Mouse (Mus musculus): Measurements from ENCODE around the gene Gm21887.
A peak's percentile ranks its signal among the peaks of the same experiment; 100 is the strongest.
"Not testable (repeated sequence)": the region's sequence is repeated elsewhere in the genome, so short reads cannot be mapped to it uniquely, and the experiment has no call there.

The Gm21887 gene

GRCm38 (mm10) chrX:170010581-170011528, 1.4 kb downstream of the Gm21887 start:
- DNase-seq (ENCODE audit: low spot score in 2 of 2): peak; percentile 75 to 77

GRCm38 (mm10) chrX:170011529-170011879, 2.0 kb downstream of the Gm21887 start:
- not testable (repeated sequence) for DNase-seq (ENCODE audit: low spot score in 2 of 2)

- DNase-seq (ENCODE audit: low spot score in 2 of 2): not testable (repeated sequence)
Observed at GRCm38 (mm10) chrX:170013421-170013820, 4.0 kb downstream of the Gm21887 start.

GRCm38 (mm10) chrX:170014038-170014437, 4.6 kb downstream of the Gm21887 start:
- not testable (repeated sequence) for DNase-seq (ENCODE audit: low spot score in 2 of 2)

- not testable (repeated sequence) for DNase-seq (ENCODE audit: low spot score in 2 of 2)
Observed at GRCm38 (mm10) chrX:170015883-170016282, 6.4 kb downstream of the Gm21887 start.

GRCm38 (mm10) chrX:170017333-170018245, 8.1 kb downstream of the Gm21887 start:
- DNase-seq (ENCODE audit: low spot score in 2 of 2): peak; percentile 77 to 84

- DNase-seq (ENCODE audit: low spot score in 2 of 2): peak; percentile 64 to 69
Observed at GRCm38 (mm10) chrX:170018571-170019218, 9.2 kb downstream of the Gm21887 start.

- DNase-seq (ENCODE audit: low spot score in 2 of 2): not testable (repeated sequence)
Observed at GRCm38 (mm10) chrX:170019219-170019953, 9.9 kb downstream of the Gm21887 start.

GRCm38 (mm10) chrX:170019954-170020689, 10.7 kb downstream of the Gm21887 start:
- peak; percentile 92 for DNase-seq (ENCODE audit: low spot score in 2 of 2)

GRCm38 (mm10) chrX:170020690-170021050, 11.2 kb downstream of the Gm21887 start:
- DNase-seq (ENCODE audit: low spot score in 2 of 2): peak; percentile 77 to 81

- DNase-seq (ENCODE audit: low spot score in 2 of 2): peak in 1 of 2 experiments; percentile 32
Observed at GRCm38 (mm10) chrX:170021205-170021604, 11.7 kb downstream of the Gm21887 start.

GRCm38 (mm10) chrX:170021750-170022461, 12.4 kb downstream of the Gm21887 start:
- peak; percentile 54 to 63 for DNase-seq (ENCODE audit: low spot score in 2 of 2)

Data from spleen, postnatal 10 days (tissue).